Mouse (Mus musculus): Measurements from ENCODE around the gene Gbp2. TPM values are rescaled to one million over a fixed set of nuclear protein-coding genes. Genes with fewer than 3 reads are reported as not detected.

The Gbp2 gene
- polyA plus RNA-seq (2012; rRNA removed): 0.21 and 0.35 TPM in 2 replicates

DNA sequence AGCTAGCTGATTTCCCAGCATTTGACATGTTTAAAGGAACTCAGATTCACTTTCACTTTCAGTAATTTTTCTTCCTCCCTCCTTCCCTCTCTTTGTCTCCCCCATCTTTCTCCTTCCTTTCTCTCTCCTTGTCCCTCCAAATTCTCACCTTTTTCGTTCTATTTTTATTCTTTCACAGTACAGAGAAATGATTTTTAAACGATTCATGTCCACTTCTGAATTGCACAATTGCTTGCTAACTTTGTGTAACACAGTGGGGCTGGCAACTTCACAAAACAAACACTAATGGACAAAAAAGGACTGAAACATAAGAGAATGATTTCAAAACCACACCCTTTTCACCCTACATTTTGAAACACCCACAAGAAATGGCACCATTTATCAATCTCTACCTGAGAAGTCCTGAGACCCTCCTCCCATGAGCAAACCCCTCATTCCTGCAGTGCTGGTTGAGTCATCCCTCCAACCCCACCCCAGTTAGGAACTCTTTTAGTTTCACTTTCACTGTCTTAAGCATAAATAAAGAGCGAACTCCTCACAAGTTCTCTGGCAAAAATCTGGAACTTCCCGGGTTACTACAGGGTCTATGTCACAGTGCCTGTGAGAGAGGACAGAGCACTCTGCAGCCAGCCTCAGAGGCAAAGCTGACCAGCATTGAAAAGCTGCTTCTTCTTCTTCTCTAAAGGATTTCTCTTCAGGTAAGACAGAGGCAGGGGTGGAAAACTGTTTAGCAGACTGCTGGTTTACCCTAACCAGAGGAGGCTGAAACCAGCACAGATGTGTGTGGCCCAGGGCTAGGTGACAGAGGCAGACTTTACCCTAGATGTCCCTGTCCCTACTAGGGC, at the start of gene Gbp2:
Gbp2 (plus strand) TSS at position 492 of the 845 bp plus-strand sequence.

DNA sequence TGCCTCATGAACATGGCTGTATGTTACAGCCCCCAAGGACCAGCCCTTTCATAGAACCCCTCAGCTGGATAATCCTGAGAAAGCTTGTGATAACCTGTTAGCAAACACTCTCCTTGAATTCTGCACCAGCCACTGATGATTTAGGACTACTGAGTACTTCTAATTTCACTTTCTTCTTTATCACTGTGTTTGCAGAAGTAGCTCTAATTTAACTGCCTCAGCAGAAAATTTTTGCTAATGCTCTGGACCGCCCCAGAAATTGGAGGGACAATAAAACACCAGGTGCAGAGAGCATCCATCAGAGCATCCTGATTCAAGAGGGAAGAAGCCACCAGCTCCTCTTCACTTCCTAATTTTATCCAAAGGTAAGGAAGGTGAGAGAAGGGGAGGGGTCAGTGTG, 25.9 kb upstream of the Gbp2 start, which contains the start of gene Gbp2b:
Gbp2b (plus strand) TSS at position 301 of the 400 bp plus-strand sequence.

Other genes with a start within 250 kb of the Gbp2 start
- gene Pdlim5, start 224.9 kb upstream of the Gbp2 start, polyA plus RNA-seq (2012; rRNA removed): 14.6 and 22.9 TPM in 2 replicates
- gene Gbp5, start 126.6 kb upstream of the Gbp2 start, polyA plus RNA-seq (2012; rRNA removed): 0.04 and 0.05 TPM in 2 replicates
- 0.65 and 0.67 TPM in 2 replicates for gene Gbp7, start 90.3 kb upstream of the Gbp2 start, polyA plus RNA-seq (2012; rRNA removed)
- gene Gbp3, start 60.6 kb upstream of the Gbp2 start, polyA plus RNA-seq (2012; rRNA removed): 0.89 and 1.0 TPM in 2 replicates
- gene Gbp2b, start 25.8 kb upstream of the Gbp2 start, polyA plus RNA-seq (2012; rRNA removed): not detected in 2 replicates
- 6.4 and 9.8 TPM in 2 replicates for gene Kyat3, start 80.4 kb downstream of the Gbp2 start, polyA plus RNA-seq (2012; rRNA removed)
- gene Gtf2b, start 144.4 kb downstream of the Gbp2 start, polyA plus RNA-seq (2012; rRNA removed): 64.8 and 82.1 TPM in 2 replicates